Mouse (Mus musculus): ENCODE data around the gene Hmgb2.
"Not testable (repeated sequence)": the region's sequence is repeated elsewhere in the genome, so short reads cannot be mapped to it uniquely, and the experiment has no call there.

Gene Hmgb2

GRCm38 (mm10) chr8:57511316-57512118 is at the start of gene Hmgb2:
Gene Hmgb2, plus strand, starts transcription at chr8:57511907.
- peak; percentile 100 for DNase-seq (ENCODE audit: low spot score)

- no peak for DNase-seq (ENCODE audit: low spot score)
Observed at GRCm38 (mm10) chr8:57462839-57463238, 48.9 kb upstream of the Hmgb2 start.

- no peak for DNase-seq (ENCODE audit: low spot score)
Observed at GRCm38 (mm10) chr8:57463757-57464156, 48.0 kb upstream of the Hmgb2 start.

- DNase-seq (ENCODE audit: low spot score): no peak
Observed at GRCm38 (mm10) chr8:57468624-57469023, 43.1 kb upstream of the Hmgb2 start.

GRCm38 (mm10) chr8:57470863-57471262 is 40.8 kb upstream of the Hmgb2 start:
- DNase-seq (ENCODE audit: low spot score): no peak

GRCm38 (mm10) chr8:57473751-57474150 is 38.0 kb upstream of the Hmgb2 start:
- no peak for DNase-seq (ENCODE audit: low spot score)

- no peak for DNase-seq (ENCODE audit: low spot score)
Observed at GRCm38 (mm10) chr8:57478406-57478805, 33.3 kb upstream of the Hmgb2 start.

GRCm38 (mm10) chr8:57479700-57480099 is 32.0 kb upstream of the Hmgb2 start:
- DNase-seq (ENCODE audit: low spot score): no peak

GRCm38 (mm10) chr8:57480606-57481005 is 31.1 kb upstream of the Hmgb2 start:
- no peak for DNase-seq (ENCODE audit: low spot score)

GRCm38 (mm10) chr8:57486491-57487440 is 24.9 kb upstream of the Hmgb2 start:
- peak; percentile 71 for DNase-seq (ENCODE audit: low spot score)

- DNase-seq (ENCODE audit: low spot score): peak; percentile 98
Observed at GRCm38 (mm10) chr8:57487441-57488155, 24.1 kb upstream of the Hmgb2 start, which contains the start of gene Sap30. Gene Sap30, minus strand, starts transcription at chr8:57487860.

GRCm38 (mm10) chr8:57488312-57488765 is 23.4 kb upstream of the Hmgb2 start:
- DNase-seq (ENCODE audit: low spot score): peak; percentile 80

- DNase-seq (ENCODE audit: low spot score): no peak
Observed at GRCm38 (mm10) chr8:57489366-57489765, 22.3 kb upstream of the Hmgb2 start.

- no peak for DNase-seq (ENCODE audit: low spot score)
Observed at GRCm38 (mm10) chr8:57489896-57490295, 21.8 kb upstream of the Hmgb2 start.

GRCm38 (mm10) chr8:57491873-57492272 is 19.8 kb upstream of the Hmgb2 start:
- DNase-seq (ENCODE audit: low spot score): no peak

GRCm38 (mm10) chr8:57498494-57498846 is 13.2 kb upstream of the Hmgb2 start:
- no peak for DNase-seq (ENCODE audit: low spot score)

- DNase-seq (ENCODE audit: low spot score): no peak
Observed at GRCm38 (mm10) chr8:57498847-57499511, 12.7 kb upstream of the Hmgb2 start.

GRCm38 (mm10) chr8:57503641-57504040 is 8.1 kb upstream of the Hmgb2 start:
- DNase-seq (ENCODE audit: low spot score): peak; percentile 83

- DNase-seq (ENCODE audit: low spot score): not testable (repeated sequence)
Observed at GRCm38 (mm10) chr8:57505500-57505899, 6.2 kb upstream of the Hmgb2 start.

GRCm38 (mm10) chr8:57507556-57508063 is 4.1 kb upstream of the Hmgb2 start:
- no peak for DNase-seq (ENCODE audit: low spot score)

- no peak for DNase-seq (ENCODE audit: low spot score)
Observed at GRCm38 (mm10) chr8:57508657-57509056, 3.0 kb upstream of the Hmgb2 start.

Data from embryo, embryonic 10.5 days (tissue).